Mouse (Mus musculus): ENCODE results near the gene Cnih3. TPM values are rescaled to one million over a fixed set of nuclear protein-coding genes. Genes with fewer than 3 reads are reported as not detected.

The Cnih3 gene
- 0.17 TPM in 1 of 2 replicates, not detected in the other for polyA plus RNA-seq (2015; fragmentation: Nextera tagmentation; extraction: Ambion mirVana)

DNA sequence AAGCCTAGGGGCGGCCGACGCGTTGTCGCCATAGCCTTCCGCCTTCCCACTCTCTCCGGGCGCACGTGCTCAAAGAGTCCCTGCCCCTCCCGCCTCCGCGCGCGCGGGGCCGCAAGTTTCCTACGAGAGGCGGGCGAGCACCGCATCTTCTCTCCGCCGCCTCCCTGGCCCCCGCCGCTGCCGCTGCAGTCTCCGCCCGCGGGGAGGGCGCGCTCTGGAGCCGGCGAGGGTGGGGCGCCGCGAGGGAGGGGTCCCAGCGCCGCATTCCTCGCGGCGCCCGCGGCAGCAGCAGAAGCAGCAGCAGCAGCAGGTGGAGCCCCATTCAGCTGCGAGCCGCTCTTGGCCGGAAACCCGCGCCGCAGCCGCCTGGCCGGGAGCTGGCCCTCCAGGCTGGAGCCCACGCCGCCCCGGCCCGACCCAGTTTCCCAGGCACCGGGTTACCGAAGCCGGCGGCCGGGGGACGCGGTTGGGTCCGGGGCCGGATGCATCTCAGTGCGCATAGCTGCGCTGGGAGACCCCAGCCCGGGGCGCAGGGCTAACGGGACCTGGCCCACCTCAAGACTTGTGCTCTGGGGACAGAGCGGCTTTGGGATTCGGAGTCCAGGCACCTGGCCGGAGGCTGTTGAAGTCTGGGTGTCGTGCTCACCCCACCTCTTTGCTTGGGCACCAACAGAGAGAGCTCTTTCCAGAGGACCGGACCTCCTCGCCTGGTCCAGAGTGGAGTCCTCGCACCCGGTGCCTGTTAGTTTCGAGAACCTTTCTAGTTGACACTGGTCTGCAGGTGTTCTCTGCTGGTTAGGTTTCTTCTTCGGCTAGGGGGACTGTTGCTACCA is at the start of gene Cnih3:
Gene Cnih3 (plus strand): TSS at position 262 of the 833 bp plus-strand sequence.
- Histone ChIP-seq H3K27me3 (ENCODE audit: insufficient read depth, low read length) (peaks cover 53% of the 10 kb centered on the region), H3K4me3 (ENCODE audit: low read length) (peak within 1 kb of the TSS; percentile 55), H3K4me2 (replicated peaks; ENCODE audit: low read depth, low read length) (peak within 1 kb of the TSS; percentile 97), H3K4me1 (ENCODE audit: insufficient read depth, low read length) (peaks cover 16% of the 10 kb centered on the region), H3K9ac (replicated peaks; ENCODE audit: low read length) (peak within 1 kb of the TSS; percentile 65), H3K9me3 (ENCODE audit: low read length) (no peaks in the 10 kb centered on the region), H3K27ac (ENCODE audit: low read length) (no peak within 1 kb of the TSS), H3K36me3 (ENCODE audit: insufficient read depth, low read length) (no peaks in the 10 kb centered on the region)
- under 1% methylated on average over 69 of the region's 78 CpGs for WGBS
- ATAC-seq (ENCODE audit: low FRiP score, low TSS enrichment): peak; percentile 86

DNA sequence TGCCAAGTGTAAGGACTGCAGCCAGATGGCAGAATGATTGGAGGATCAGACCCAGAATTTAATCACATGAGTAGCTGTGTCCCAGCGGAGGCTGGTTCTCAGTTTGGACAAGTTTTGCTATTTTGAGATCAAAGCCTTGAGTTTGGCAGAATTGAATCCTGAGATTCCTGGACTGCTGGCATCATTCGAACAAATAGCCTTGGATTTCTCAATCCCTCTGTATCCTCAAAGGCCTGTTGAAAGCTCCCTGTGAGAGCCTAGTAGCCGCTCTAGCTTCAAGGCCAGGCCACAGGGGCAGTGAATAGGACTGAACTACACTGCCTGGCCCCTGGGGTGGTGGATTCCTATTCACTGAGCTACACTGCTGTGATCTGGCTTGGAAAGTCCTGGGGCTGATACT is 44.4 kb upstream of the Cnih3 start:
- no peaks in the 10 kb centered on the region for H3K36me3 ChIP-seq (ENCODE audit: insufficient read depth, low read length)
- no peaks in the 10 kb centered on the region for H3K27me3 ChIP-seq (ENCODE audit: insufficient read depth, low read length)
- H3K4me3 ChIP-seq (ENCODE audit: low read length): no peak overlapping the region
- WGBS: 89% methylated on average over 3 of the region's 3 CpGs
- no peak overlapping the region for H3K4me2 ChIP-seq (replicated peaks; ENCODE audit: low read depth, low read length)
- H3K27ac ChIP-seq (ENCODE audit: low read length): no peak overlapping the region
- H3K9me3 ChIP-seq (ENCODE audit: low read length): no peaks in the 10 kb centered on the region; the same call in 1 of the 2 replicates
- H3K4me1 ChIP-seq (ENCODE audit: insufficient read depth, low read length): no peaks in the 10 kb centered on the region
- no peak for ATAC-seq (ENCODE audit: low FRiP score, low TSS enrichment)
- no peak overlapping the region for H3K9ac ChIP-seq (replicated peaks; ENCODE audit: low read length)

DNA sequence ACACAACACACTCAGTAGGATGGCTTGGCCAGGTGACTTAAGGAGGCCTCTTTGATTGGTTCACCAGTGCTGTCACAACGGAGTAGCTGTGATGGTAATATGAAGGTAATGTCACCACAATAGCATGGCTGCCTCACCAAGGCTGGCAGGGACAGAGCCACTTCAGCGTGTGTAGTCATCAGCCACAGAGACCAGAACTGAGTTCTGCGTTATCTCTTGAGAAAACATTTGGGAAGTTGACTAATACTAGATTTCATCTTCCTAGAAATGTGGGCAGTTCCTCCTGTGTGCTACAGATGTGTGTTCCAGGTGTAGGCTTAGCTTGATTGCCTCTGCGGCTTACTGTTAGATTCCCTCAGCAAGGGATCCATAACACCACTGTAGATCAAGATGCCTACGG is 41.7 kb upstream of the Cnih3 start:
- WGBS: 94% methylated on average over 5 of the region's 5 CpGs
- no peaks in the 10 kb centered on the region for H3K36me3 ChIP-seq (ENCODE audit: insufficient read depth, low read length)
- H3K27me3 ChIP-seq (ENCODE audit: insufficient read depth, low read length): no peaks in the 10 kb centered on the region
- H3K4me1 ChIP-seq (ENCODE audit: insufficient read depth, low read length): no peaks in the 10 kb centered on the region
- H3K4me2 ChIP-seq (replicated peaks; ENCODE audit: low read depth, low read length): no peak overlapping the region
- H3K4me3 ChIP-seq (ENCODE audit: low read length): no peak overlapping the region
- no peak overlapping the region for H3K27ac ChIP-seq (ENCODE audit: low read length)
- no peak overlapping the region for H3K9ac ChIP-seq (replicated peaks; ENCODE audit: low read length)
- ATAC-seq (ENCODE audit: low FRiP score, low TSS enrichment): no peak
- no peaks in the 10 kb centered on the region; the same call in 1 of the 2 replicates for H3K9me3 ChIP-seq (ENCODE audit: low read length)

DNA sequence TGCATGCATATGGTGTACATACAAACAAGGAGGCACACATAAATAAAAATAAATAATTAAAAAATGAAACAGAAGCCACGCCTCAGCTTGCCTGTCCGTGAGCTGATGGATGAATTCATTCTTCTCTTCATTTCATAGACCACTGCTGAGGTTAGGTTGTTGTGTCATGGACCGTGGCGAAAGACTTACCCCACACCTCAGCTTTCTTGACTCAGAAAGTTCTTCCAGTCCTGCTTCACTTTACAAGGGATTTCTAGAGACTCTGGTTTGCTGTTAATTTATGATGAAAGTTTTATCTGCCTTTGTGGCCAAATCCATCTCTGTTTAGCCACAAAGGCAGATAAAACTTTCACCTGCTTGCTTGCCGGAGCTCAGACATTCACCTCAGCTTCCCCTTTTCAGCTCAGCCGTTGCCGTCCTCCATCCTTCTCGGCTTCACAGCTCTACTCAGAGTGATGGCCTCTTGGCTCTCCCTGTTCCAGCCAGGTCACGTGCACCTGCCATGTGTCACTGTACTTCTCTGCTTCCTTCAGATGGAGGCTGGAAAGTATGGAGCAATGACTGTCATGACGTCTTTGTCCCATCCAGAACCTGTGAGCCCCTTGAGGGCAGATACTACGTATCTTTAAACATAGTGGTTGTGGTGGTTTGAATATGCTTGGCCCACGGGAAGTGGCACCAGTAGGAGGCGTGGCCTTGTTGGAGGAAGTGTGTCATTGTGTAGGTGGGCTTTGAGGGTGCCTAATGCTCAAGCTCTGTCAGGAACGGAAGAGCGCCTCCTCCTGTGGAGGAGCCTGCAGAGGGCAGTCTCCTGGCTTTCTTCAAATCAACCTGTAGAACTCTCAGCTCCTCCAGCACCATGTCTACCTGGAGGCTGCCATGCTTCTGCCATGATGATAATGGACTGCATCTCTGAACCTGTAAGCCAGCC is 40.0 kb upstream of the Cnih3 start:
- ATAC-seq (ENCODE audit: low FRiP score, low TSS enrichment): no peak
- H3K4me1 ChIP-seq (ENCODE audit: insufficient read depth, low read length): no peaks in the 10 kb centered on the region
- H3K27ac ChIP-seq (ENCODE audit: low read length): no peak overlapping the region
- no peak overlapping the region for H3K4me2 ChIP-seq (replicated peaks; ENCODE audit: low read depth, low read length)
- WGBS: 93% methylated on average over 15 of the region's 15 CpGs
- no peaks in the 10 kb centered on the region for H3K36me3 ChIP-seq (ENCODE audit: insufficient read depth, low read length)
- H3K9me3 ChIP-seq (ENCODE audit: low read length): no peaks in the 10 kb centered on the region; the same call in 1 of the 2 replicates
- H3K27me3 ChIP-seq (ENCODE audit: insufficient read depth, low read length): no peaks in the 10 kb centered on the region
- H3K4me3 ChIP-seq (ENCODE audit: low read length): no peak overlapping the region
- no peak overlapping the region for H3K9ac ChIP-seq (replicated peaks; ENCODE audit: low read length)

DNA sequence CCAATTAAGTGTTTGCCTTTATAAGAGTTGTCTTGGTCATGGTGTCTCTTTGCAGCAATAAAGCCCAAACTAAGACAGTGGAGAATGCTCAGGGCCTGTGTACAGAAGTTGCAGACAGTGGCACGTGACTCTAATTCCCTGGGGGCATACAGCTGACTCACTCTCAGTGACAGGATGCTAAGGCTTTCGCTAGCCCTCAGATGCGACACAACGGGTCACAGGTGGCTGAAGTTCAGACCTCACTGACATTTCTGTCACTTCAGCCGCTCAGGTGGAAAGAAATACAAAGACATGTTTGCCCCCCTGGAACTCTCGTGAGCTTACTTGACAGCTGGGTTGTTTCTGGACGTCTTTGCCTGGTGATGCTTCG is 39.4 kb upstream of the Cnih3 start:
- Histone ChIP-seq H3K36me3 (ENCODE audit: insufficient read depth, low read length) (no peaks in the 10 kb centered on the region), H3K4me2 (replicated peaks; ENCODE audit: low read depth, low read length) (no peak overlapping the region), H3K27me3 (ENCODE audit: insufficient read depth, low read length) (no peaks in the 10 kb centered on the region), H3K9me3 (ENCODE audit: low read length) (no peaks in the 10 kb centered on the region; the same call in 1 of the 2 replicates), H3K27ac (ENCODE audit: low read length) (no peak overlapping the region), H3K4me3 (ENCODE audit: low read length) (no peak overlapping the region), H3K9ac (replicated peaks; ENCODE audit: low read length) (no peak overlapping the region), H3K4me1 (ENCODE audit: insufficient read depth, low read length) (no peaks in the 10 kb centered on the region)
- 65% methylated on average over 8 of the region's 8 CpGs for WGBS
- ATAC-seq (ENCODE audit: low FRiP score, low TSS enrichment): no peak

DNA sequence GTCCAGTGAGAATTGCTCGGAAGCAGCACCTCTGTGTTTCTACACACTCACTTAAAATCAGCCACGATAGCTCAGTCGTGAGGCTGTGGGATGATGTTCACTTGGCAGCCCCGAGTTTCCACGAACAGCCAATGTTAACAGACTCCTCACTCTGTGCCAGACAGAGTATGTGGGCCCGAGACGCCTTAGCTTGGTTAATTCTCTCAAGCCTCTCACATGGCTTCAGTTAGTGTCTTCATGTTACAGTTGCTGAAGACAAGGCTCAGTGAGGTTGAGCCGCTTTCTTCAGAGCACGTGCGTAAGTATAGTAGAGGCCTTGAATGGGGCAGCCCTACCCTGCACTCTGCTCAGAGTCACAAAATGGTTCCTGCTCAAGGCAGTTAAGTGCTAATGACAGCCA is 38.1 kb upstream of the Cnih3 start:
- no peaks in the 10 kb centered on the region for H3K36me3 ChIP-seq (ENCODE audit: insufficient read depth, low read length)
- no peak overlapping the region for H3K27ac ChIP-seq (ENCODE audit: low read length)
- no peak overlapping the region for H3K4me3 ChIP-seq (ENCODE audit: low read length)
- no peak for ATAC-seq (ENCODE audit: low FRiP score, low TSS enrichment)
- no peaks in the 10 kb centered on the region; the same call in 1 of the 2 replicates for H3K9me3 ChIP-seq (ENCODE audit: low read length)
- H3K4me1 ChIP-seq (ENCODE audit: insufficient read depth, low read length): no peaks in the 10 kb centered on the region
- no peak overlapping the region for H3K4me2 ChIP-seq (replicated peaks; ENCODE audit: low read depth, low read length)
- H3K9ac ChIP-seq (replicated peaks; ENCODE audit: low read length): no peak overlapping the region
- WGBS: 87% methylated on average over 10 of the region's 10 CpGs
- no peaks in the 10 kb centered on the region for H3K27me3 ChIP-seq (ENCODE audit: insufficient read depth, low read length)

DNA sequence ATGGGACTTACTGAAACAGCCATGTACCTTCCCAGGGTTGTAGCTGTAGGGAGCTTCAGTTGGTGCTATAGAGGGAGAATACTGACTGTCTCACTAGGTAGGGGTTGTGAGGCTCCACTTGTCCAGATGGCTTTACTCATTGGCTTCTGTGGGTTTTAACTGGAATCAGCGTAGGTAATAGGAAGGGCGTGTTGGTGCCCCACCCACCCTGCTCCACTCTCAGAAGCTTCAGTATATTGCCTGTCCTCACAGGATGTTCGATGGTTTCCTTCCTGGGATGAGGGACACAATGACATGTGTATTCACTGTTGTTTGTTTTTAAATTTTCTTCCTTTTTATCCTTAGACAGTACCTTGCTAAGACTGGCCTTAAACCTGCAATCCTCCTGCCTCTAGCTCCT is 37.1 kb upstream of the Cnih3 start:
- Histone ChIP-seq H3K9me3 (ENCODE audit: low read length) (no peaks in the 10 kb centered on the region; the same call in 1 of the 2 replicates), H3K27ac (ENCODE audit: low read length) (no peak overlapping the region), H3K4me2 (replicated peaks; ENCODE audit: low read depth, low read length) (no peak overlapping the region), H3K27me3 (ENCODE audit: insufficient read depth, low read length) (no peaks in the 10 kb centered on the region), H3K9ac (replicated peaks; ENCODE audit: low read length) (no peak overlapping the region), H3K4me3 (ENCODE audit: low read length) (no peak overlapping the region), H3K36me3 (ENCODE audit: insufficient read depth, low read length) (no peaks in the 10 kb centered on the region), H3K4me1 (ENCODE audit: insufficient read depth, low read length) (no peaks in the 10 kb centered on the region)
- 67% methylated on average over 3 of the region's 3 CpGs for WGBS
- ATAC-seq (ENCODE audit: low FRiP score, low TSS enrichment): no peak

DNA sequence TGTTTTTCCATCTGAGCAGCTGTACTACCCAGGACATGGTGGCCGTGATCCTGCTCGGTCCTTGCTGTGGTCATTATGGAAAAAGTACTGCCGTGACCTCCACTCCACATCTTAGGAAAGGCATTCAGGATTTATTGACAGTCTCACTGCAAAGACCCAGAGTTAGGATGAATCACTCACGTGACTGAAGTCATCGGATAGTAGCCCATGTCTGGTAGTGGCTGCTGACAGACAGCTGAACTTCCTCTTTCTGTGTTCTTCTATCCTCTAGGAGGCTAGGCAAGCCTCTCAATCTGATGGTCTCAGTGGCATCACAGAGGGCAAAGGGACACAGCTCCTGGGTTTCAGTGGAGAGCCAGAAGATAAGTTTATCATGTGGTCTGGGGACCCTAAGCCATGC is 35.9 kb upstream of the Cnih3 start:
- WGBS: 71% methylated on average over 5 of the region's 5 CpGs
- ATAC-seq (ENCODE audit: low FRiP score, low TSS enrichment): no peak
- no peaks in the 10 kb centered on the region for H3K4me1 ChIP-seq (ENCODE audit: insufficient read depth, low read length)

DNA sequence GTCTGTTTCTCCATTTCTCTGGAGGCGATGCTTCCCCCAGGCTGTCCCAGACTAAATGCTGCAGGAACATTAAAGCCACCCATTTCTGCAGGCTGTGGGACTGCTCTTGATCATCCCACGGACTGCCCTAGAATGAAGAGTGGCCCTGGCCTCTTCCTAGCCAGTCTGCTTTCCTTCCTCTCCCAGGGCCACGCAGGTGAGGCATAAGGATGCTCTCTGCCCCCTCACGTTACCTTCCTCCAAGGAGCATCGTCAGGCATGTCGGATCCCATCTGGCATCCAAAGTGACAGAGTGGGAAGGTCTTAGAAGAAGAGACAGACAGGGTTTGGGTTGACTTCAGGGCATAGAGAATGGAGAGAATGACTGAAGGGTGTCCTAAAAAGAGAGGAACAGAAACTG is 33.0 kb upstream of the Cnih3 start:
- 80% methylated on average over 6 of the region's 6 CpGs for WGBS
- ATAC-seq (ENCODE audit: low FRiP score, low TSS enrichment): no peak
- Histone ChIP-seq H3K27ac (ENCODE audit: low read length) (no peak overlapping the region), H3K4me1 (ENCODE audit: insufficient read depth, low read length) (no peaks in the 10 kb centered on the region), H3K9ac (replicated peaks; ENCODE audit: low read length) (no peak overlapping the region), H3K4me3 (ENCODE audit: low read length) (no peak overlapping the region), H3K9me3 (ENCODE audit: low read length) (no peaks in the 10 kb centered on the region), H3K27me3 (ENCODE audit: insufficient read depth, low read length) (no peaks in the 10 kb centered on the region), H3K4me2 (replicated peaks; ENCODE audit: low read depth, low read length) (no peak overlapping the region), H3K36me3 (ENCODE audit: insufficient read depth, low read length) (no peaks in the 10 kb centered on the region)

More for the DNA sequence above, 35.9 kb upstream of the Cnih3 start:
- no peak overlapping the region for H3K4me2 ChIP-seq (replicated peaks; ENCODE audit: low read depth, low read length)
- H3K4me3 ChIP-seq (ENCODE audit: low read length): no peak overlapping the region
- no peaks in the 10 kb centered on the region for H3K27me3 ChIP-seq (ENCODE audit: insufficient read depth, low read length)
- H3K9me3 ChIP-seq (ENCODE audit: low read length): no peaks in the 10 kb centered on the region; the same call in 1 of the 2 replicates
- H3K27ac ChIP-seq (ENCODE audit: low read length): no peak overlapping the region
- no peak overlapping the region for H3K9ac ChIP-seq (replicated peaks; ENCODE audit: low read length)
- H3K36me3 ChIP-seq (ENCODE audit: insufficient read depth, low read length): no peaks in the 10 kb centered on the region
